Mouse (Mus musculus) midbrain, embryonic 12.5 days (tissue): Measurements from ENCODE around the gene 4933402J07Rik. TPM values are rescaled to one million over a fixed set of nuclear protein-coding genes. Genes with fewer than 3 reads are reported as not detected.

Source experiments
- ATAC-seq: fragments of 200-750 bp; cut with Nextera tagmentation; 2 replicates; pipeline ENCODE4 v1.8.0; 2017; ENCODE audit warnings: low read depth, moderate TSS enrichment, moderate library complexity; ENCODE audit not compliant: low FRiP score
- H3K27ac ChIP-seq: fragments of 300-500 bp; sonication (generic); replicated peaks from 2 replicates; pipeline ENCODE4 v1.5.1; 2016; ENCODE audit warnings: mild to moderate bottlenecking
- H3K27me3 ChIP-seq: fragments of 300-500 bp; sonication (generic); 2 replicates; pipeline ENCODE4 v1.6.1; 2016; ENCODE audit warnings: mild to moderate bottlenecking
- H3K36me3 ChIP-seq: fragments of 300-500 bp; sonication (generic); 2 replicates; pipeline ENCODE4 v1.6.1; 2016
- H3K4me1 ChIP-seq: fragments of 300-500 bp; sonication (generic); 2 replicates; pipeline ENCODE4 v1.6.1; 2016
- H3K4me2 ChIP-seq: fragments of 300-500 bp; sonication (generic); replicated peaks from 2 replicates; pipeline ENCODE4 v1.6.1; 2016; ENCODE audit warnings: mild to moderate bottlenecking, moderate library complexity
- H3K4me3 ChIP-seq: fragments of 300-500 bp; sonication (generic); 2 replicates; pipeline ENCODE4 v1.5.1; 2016; ENCODE audit warnings: mild to moderate bottlenecking
- H3K9ac ChIP-seq: fragments of 300-500 bp; sonication (generic); replicated peaks from 2 replicates; pipeline ENCODE4 v1.6.1; 2016; ENCODE audit warnings: mild to moderate bottlenecking, moderate library complexity
- H3K9me3 ChIP-seq: fragments of 300-500 bp; sonication (generic); 2 replicates; pipeline ENCODE4 v1.6.1; 2016; ENCODE audit warnings: mild to moderate bottlenecking
- WGBS: fragments of 180-500 bp; shearing (Covaris S2); methylation state at CpG from one replicate; pipeline ENCODE4 v1.1.7; 2016; 5-methylcytosine and 5-hydroxymethylcytosine counted together
- polyA plus RNA-seq: library from polyadenylated mRNA; unstranded; fragments of >200 nt; fragmentation: Nextera tagmentation; extraction: Ambion mirVana; gene quantifications from 2 replicates; pipeline ENCODE4 v1.2.1, GENCODE M21; 2016

The 4933402J07Rik gene
- polyA plus RNA-seq, 1 experiment from 2014 or later, result not detected

DNA sequence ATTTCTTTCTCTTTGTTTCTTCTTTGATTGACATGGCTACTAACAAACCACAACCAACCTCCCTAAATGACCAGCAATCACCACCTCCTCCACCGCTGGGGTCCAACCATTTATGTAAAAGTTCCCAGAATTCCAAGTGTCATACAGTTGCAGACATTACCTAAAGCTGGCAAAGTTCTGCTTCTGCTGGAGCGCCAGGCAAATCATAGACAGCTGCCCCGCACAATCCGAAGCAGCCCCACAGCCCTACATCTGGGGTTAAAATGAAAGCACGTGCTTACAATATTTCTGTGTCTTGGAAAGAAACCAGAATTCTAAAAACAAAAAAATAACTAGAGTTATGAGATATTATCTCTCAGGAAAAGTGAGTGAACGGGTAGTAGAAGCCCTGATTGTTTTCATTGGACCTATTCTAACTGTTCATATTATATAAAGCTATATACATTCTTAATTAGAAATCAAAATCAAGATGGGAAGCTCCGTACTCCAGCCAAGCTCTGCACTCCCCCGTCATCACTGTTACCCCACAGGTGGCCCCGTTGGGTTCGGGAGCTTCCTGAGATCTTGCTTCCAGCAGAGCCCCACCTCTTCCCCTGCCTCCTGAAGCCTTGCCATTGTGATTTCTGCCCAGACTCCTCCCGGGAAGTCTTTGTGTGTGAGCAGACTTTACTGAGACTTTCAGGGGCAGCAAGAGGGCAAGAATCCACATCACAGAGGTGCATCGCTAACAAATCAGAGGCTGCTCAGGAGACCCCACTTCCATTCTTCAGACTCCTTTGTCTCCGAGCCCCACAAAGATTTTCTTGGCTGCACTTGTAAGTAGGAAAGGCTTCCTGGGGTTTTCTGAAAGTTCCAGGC is 6.3 kb downstream of the 4933402J07Rik start:
- H3K36me3 ChIP-seq, result no peaks in the 10 kb centered on the region
- peak overlapping the region; percentile 26 for H3K4me3 ChIP-seq
- peaks cover 10% of the 10 kb centered on the region for H3K4me1 ChIP-seq
- 28% methylated on average over 13 of the region's 13 CpGs for WGBS
- peak overlapping the region; percentile 41 for H3K9ac ChIP-seq
- no peaks in the 10 kb centered on the region for H3K9me3 ChIP-seq
- peak overlapping the region; percentile 50 for H3K4me2 ChIP-seq
- peaks cover 27% of the 10 kb centered on the region for H3K27me3 ChIP-seq
- no peak overlapping the region for H3K27ac ChIP-seq
- ATAC-seq, result no peak

DNA sequence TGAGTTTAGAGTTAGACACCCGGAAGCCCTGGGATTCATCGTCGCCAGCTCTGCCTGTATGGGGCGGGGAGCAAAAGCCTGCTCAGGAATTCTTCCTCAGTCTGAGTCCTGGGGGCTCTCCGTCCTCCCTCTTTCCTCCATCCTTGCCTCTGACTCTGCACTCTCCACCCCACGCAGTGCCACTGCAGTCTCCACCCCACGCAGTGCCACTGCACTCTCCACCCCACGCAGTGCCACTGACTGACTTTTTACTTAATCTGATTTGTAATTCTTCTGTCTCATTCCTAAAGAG is 6.9 kb downstream of the 4933402J07Rik start:
- whole genome bisulfite sequencing, result under 1% methylated on average over 8 of the region's 8 CpGs
- ATAC-seq, result no peak
- peak overlapping the region; percentile 41 for H3K9ac ChIP-seq
- peaks cover 10% of the 10 kb centered on the region for H3K4me1 ChIP-seq
- peaks cover 27% of the 10 kb centered on the region for H3K27me3 ChIP-seq
- no peak overlapping the region for H3K27ac ChIP-seq
- H3K4me2 ChIP-seq, result peak overlapping the region; percentile 50
- no peaks in the 10 kb centered on the region for H3K9me3 ChIP-seq
- H3K36me3 ChIP-seq, result no peaks in the 10 kb centered on the region
- H3K4me3 ChIP-seq, result peak overlapping the region; percentile 26

DNA sequence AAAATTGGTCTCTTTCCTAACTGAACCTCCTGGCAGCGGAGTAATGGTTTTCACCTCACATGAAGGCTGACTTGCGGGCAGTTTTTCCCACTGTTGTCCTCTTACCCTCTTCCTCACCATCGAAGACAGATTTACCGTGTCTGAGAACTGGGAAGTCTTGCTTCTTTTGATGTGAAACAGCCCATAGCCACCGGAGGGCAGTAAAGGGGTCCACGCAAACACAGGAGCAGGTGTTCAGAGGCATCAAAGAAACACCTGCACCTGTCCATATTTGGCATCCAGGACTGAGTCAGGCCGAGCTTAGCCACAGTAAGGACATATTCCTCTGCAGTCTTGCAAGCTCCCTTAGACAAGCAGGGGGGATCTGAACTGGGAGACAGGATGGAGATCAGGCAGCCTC is 7.2 kb downstream of the 4933402J07Rik start:
- Histone ChIP-seq H3K4me3 (peak overlapping the region; percentile 26; the same call in 1 of the 2 replicates), H3K9me3 (no peaks in the 10 kb centered on the region), H3K4me2 (peak overlapping the region; percentile 50), H3K27me3 (peaks cover 27% of the 10 kb centered on the region), H3K27ac (no peak overlapping the region), H3K36me3 (no peaks in the 10 kb centered on the region), H3K9ac (no peak overlapping the region), H3K4me1 (peaks cover 10% of the 10 kb centered on the region)
- no peak for ATAC-seq
- 9% methylated on average over 7 of the region's 7 CpGs for WGBS

DNA sequence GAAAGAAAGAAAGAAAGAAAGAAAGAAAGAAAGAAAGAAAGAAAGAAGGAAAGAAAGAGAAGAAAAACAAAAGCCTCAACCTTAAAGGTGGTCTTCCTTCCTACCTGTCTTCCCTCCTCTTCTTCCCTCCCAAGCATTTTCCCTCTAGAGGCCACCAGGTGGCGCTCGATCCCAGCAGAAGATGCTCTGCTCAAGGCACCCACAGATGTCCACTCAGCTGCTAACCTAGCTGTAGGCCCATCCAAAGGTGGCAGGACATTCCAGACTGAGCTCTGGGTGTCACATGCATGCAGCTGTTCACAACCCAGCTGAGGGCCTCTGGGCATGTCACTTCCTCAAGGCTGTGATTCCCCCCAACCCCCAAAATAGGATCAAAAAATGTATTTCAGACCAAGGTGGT is 30.6 kb downstream of the 4933402J07Rik start:
- H3K9me3 ChIP-seq, result no peaks in the 10 kb centered on the region
- WGBS, result 0% methylated on average over 2 of the region's 2 CpGs
- 0 out of 2 replicates have a peak, but pooled peaks have one; percentile 44 for ATAC-seq

DNA sequence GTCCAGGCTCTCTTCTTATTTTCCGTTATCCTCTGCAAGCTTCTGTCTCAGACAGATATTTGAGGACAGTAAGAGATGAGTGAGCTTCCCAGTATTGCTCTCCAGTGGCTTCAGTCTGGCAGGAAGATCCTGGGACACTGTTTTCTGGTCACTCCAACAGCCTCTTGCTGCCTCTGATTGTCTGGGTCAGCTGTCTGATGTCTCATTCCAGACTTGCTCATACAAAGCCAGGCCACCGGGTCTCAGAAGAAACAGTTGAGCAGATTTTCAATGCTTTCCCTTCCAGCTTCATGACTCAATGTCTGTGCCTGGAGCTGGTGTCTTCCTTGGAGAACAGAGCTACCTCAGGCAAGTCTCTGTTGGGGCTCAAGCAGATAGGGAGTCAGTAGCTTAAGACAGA is 39.1 kb downstream of the 4933402J07Rik start:
- Histone ChIP-seq H3K9ac (no peak overlapping the region), H3K4me2 (no peak overlapping the region), H3K36me3 (no peaks in the 10 kb centered on the region), H3K27me3 (0 out of 2 replicates have a peak, but pooled peaks cover 2% of the 10 kb centered on the region), H3K4me3 (no peak overlapping the region), H3K4me1 (no peaks in the 10 kb centered on the region), H3K27ac (no peak overlapping the region), H3K9me3 (no peaks in the 10 kb centered on the region)
- no peak for ATAC-seq
- 84% methylated on average over 2 of the region's 2 CpGs for WGBS

More for the DNA sequence above, 30.6 kb downstream of the 4933402J07Rik start:
- Histone ChIP-seq H3K27ac (no peak overlapping the region), H3K36me3 (no peaks in the 10 kb centered on the region), H3K4me3 (no peak overlapping the region), H3K4me1 (0 out of 2 replicates have a peak, but pooled peaks cover 2% of the 10 kb centered on the region), H3K9ac (no peak overlapping the region), H3K27me3 (no peaks in the 10 kb centered on the region), H3K4me2 (no peak overlapping the region)

DNA sequence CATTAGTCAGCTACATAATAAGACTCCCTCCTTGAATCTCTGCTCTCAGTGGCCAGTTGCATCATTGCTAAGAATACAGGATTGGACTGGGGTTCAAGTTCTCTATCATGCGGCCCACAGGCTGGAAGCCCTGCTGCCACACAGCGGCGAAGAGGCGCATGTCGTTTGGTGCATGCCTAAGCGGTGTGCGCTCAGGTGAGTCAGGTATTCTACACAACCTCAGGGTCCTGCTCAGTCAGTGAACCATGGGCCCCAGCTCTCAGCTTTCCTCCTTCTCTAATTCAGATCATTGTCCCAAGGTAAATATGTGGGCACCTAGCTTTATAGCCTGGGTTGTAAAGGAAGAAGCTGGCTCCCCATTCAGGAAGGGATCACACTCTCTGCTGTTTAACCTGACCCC is 45.5 kb downstream of the 4933402J07Rik start:
- H3K36me3 ChIP-seq, result no peaks in the 10 kb centered on the region
- ATAC-seq, result no peak
- H3K9ac ChIP-seq, result no peak overlapping the region
- WGBS, result 93% methylated on average over 7 of the region's 7 CpGs
- H3K4me3 ChIP-seq, result no peak overlapping the region
- no peak overlapping the region for H3K27ac ChIP-seq
- no peaks in the 10 kb centered on the region for H3K27me3 ChIP-seq
- H3K4me2 ChIP-seq, result no peak overlapping the region
- no peaks in the 10 kb centered on the region for H3K9me3 ChIP-seq
- H3K4me1 ChIP-seq, result no peaks in the 10 kb centered on the region

DNA sequence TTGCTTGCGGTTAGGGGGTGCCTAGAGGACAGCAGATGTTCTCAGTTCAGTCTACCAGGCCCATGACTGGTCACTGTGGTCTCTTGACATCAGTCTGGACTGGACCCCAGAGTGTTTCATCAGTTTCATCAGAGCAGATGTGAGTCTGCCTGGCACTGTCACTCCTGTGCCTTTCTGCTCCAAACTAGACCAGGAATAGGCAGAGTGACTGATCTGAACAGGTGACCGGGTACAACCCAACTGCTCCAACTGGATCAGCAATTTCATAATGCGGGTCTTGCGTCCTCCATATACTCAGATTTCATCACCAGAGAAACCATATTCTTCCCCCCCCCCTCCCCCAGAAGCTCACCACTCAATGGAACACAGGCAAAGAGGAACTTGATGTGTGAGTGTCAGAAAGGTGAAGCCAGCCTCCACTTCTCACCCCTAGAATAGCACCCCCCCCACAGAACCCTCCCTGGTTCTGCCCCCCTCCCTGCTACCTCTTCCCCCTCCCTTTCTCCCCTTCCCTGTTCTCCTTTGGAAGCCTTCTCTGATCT is 46.1 kb downstream of the 4933402J07Rik start:
- 91% methylated on average over 4 of the region's 4 CpGs for WGBS
- Histone ChIP-seq H3K27me3 (no peaks in the 10 kb centered on the region), H3K36me3 (no peaks in the 10 kb centered on the region), H3K4me2 (no peak overlapping the region), H3K4me3 (no peak overlapping the region), H3K9ac (no peak overlapping the region), H3K9me3 (no peaks in the 10 kb centered on the region), H3K4me1 (no peaks in the 10 kb centered on the region), H3K27ac (no peak overlapping the region)
- ATAC-seq, result no peak

DNA sequence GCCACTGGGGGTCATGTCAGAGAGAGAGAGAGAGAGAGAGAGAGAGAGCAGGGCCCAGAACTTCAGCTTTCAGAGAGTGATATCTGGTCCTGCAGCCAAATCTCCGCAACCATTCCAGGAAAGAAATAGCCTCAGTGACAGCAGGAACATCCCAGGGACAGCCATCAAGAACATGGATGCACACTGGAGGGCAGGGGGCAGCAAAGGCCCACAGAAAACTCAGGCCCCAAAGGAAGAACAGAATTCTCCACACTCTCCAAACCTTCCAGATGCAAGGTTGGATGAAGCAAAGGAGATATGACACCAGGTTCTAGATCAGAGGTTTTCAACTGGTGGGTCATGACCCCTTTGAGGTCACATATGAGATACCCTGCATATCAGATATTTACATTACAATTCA is 50.0 kb downstream of the 4933402J07Rik start:
- no peaks in the 10 kb centered on the region for H3K27me3 ChIP-seq
- WGBS, result 100% methylated on average over 1 of the region's 1 CpGs
- no peak overlapping the region for H3K27ac ChIP-seq
- no peak overlapping the region for H3K4me2 ChIP-seq
- no peak overlapping the region for H3K9ac ChIP-seq
- H3K36me3 ChIP-seq, result no peaks in the 10 kb centered on the region
- peaks cover 5% of the 10 kb centered on the region; the same call in 1 of the 2 replicates for H3K4me1 ChIP-seq
- no peak for ATAC-seq
- H3K4me3 ChIP-seq, result no peak overlapping the region
- H3K9me3 ChIP-seq, result no peaks in the 10 kb centered on the region

DNA sequence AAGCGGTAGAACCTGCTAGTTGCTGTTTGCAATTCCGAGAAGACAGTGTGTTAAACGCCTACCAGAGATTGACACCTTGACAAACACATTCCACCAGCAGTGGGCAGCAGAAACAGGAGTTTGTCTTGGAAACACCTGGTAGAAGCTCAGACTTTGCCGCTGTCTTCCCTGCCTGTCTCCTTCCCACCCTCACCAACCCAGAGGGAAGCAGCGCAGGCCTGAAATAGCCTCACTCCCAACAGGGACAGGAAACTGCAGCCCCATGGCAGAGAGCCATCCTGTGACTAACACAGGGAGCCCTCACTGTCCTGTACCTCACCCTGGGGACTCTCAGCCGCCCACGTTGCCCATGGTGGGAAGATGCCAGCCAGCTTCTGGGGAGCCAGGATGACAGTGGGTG is 55.5 kb downstream of the 4933402J07Rik start:
- H3K27me3 ChIP-seq, result no peaks in the 10 kb centered on the region
- H3K9me3 ChIP-seq, result no peaks in the 10 kb centered on the region
- ATAC-seq, result no peak
- no peak overlapping the region for H3K27ac ChIP-seq
- no peak overlapping the region for H3K9ac ChIP-seq
- no peak overlapping the region for H3K4me2 ChIP-seq
- no peaks in the 10 kb centered on the region for H3K36me3 ChIP-seq
- H3K4me3 ChIP-seq, result no peak overlapping the region
- peaks cover 8% of the 10 kb centered on the region; the same call in 1 of the 2 replicates for H3K4me1 ChIP-seq
- WGBS, result 63% methylated on average over 7 of the region's 7 CpGs

DNA sequence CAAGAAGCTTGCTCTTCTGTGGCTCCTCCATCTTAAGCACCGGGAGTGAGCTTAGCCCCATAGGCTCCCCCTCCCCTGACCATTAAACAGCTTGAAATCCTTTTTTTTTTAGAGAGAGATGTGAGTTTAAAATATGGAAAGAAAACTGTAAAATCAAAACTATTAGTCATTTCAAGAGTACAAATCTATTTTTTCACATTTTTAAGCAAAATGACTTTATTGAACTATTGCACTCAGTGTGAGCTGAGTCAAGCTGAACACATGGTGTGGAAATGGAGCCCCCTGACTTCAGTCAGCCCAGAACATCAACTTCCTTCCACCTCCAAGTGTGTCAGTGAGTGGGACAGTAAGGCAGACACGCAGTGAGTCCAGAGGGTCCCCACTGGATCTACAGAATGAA is 55.9 kb downstream of the 4933402J07Rik start:
- H3K27me3 ChIP-seq, result no peaks in the 10 kb centered on the region
- WGBS, result 76% methylated on average over 2 of the region's 2 CpGs
- H3K9me3 ChIP-seq, result no peaks in the 10 kb centered on the region
- no peak overlapping the region for H3K4me3 ChIP-seq
- H3K27ac ChIP-seq, result no peak overlapping the region
- H3K9ac ChIP-seq, result no peak overlapping the region
- H3K4me2 ChIP-seq, result no peak overlapping the region
- no peaks in the 10 kb centered on the region for H3K36me3 ChIP-seq
- peaks cover 8% of the 10 kb centered on the region; the same call in 1 of the 2 replicates for H3K4me1 ChIP-seq
- no peak for ATAC-seq

DNA sequence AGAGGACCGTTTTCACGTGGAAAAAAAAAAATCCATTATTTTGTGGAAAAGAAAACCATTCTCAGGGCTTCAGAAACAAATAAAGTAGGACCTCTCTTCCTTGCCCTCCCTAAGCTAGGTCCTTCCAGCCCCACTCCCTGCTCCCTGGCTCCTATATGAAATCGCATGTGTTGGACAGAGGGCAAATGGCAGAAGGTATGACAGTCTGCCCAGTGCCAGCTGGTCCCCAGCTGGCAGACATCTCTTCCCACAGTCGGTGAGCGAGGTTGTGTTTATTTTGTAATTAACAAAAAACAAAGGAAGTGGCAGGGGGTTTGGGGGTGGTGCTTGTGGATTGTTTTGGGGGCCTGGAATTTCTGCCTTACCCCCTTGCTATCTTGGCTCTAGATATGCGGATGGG is 56.6 kb downstream of the 4933402J07Rik start:
- WGBS, result 80% methylated on average over 6 of the region's 6 CpGs
- H3K36me3 ChIP-seq, result no peaks in the 10 kb centered on the region
- H3K9ac ChIP-seq, result no peak overlapping the region
- no peaks in the 10 kb centered on the region for H3K27me3 ChIP-seq
- H3K4me3 ChIP-seq, result no peak overlapping the region
- no peak overlapping the region for H3K4me2 ChIP-seq
- no peak for ATAC-seq
- peaks cover 7% of the 10 kb centered on the region; the same call in 1 of the 2 replicates for H3K4me1 ChIP-seq
- no peak overlapping the region for H3K27ac ChIP-seq
- H3K9me3 ChIP-seq, result no peaks in the 10 kb centered on the region

DNA sequence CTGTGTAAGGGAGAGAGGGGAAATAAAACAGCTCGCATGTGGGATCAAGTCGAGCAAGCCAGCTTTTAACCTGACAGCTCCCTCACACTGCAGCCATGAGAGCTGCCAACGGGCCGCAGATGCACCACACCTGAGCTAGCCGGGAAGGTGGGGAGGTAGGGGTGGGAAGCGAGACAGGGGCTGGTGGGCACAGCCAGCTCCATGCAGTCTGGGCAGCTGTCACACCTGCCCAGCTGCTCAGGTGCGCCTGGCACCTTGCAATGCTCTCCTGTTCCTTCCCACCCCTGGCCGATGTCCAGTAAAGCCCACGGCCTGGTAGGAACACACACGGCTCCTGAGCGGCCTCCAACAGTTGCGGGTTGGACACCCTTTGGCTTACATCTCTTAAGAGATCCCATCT is 57.5 kb downstream of the 4933402J07Rik start:
- 92% methylated on average over 12 of the region's 12 CpGs for WGBS
- H3K4me2 ChIP-seq, result no peak overlapping the region

More for the DNA sequence above, 57.5 kb downstream of the 4933402J07Rik start:
- Histone ChIP-seq H3K36me3 (no peaks in the 10 kb centered on the region), H3K9ac (no peak overlapping the region), H3K27ac (no peak overlapping the region), H3K4me3 (no peak overlapping the region), H3K9me3 (no peaks in the 10 kb centered on the region), H3K27me3 (no peaks in the 10 kb centered on the region), H3K4me1 (0 out of 2 replicates have a peak, but pooled peaks cover 3% of the 10 kb centered on the region)
- ATAC-seq, result no peak
